ENCODE assay signal across 8 mouse cellular contexts in the genomic region with DNA sequence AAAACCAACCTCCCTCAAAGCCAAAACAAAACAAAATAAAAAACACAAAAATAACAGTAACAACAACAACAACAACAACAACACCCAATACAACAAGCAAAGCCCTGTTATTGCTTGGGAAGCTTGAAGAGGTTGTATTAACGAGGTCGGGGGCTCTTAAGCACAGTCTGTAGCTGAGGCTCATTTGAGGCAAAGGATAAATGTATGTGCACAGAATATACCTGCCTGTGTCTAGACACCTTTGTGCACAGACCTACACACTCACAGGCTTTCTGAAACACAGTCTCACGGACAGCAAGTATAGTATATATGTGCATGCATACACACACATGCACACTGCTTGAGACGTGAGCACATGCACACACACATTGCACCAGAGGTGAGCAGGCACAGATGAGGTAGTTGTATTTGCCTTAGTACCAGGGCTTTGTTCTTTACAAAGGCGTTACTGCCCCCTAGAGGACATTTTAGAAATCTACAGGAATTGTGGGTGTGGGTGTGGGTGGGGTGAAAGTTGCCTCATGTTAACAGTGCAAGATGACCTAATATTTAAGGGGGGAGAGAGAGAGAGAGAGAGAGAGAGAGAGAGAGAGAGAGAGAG. TPM values are rescaled to one million over a fixed set of nuclear protein-coding genes. Genes with fewer than 3 reads are reported as not detected.
DNase-seq lines count a peak whose midpoint lies in the region; ATAC-seq and TF ChIP-seq lines count a peak whose summit lies in the region.

No protein-coding gene starts in this region.

- no peaks in the 10 kb centered on the region for H3K9me3 ChIP-seq in forebrain, embryonic 13.5 days (replicated peaks)
- no peaks in the 10 kb centered on the region for H3K9me3 ChIP-seq in intestine, embryonic 16.5 days (ENCODE audit: control insufficient read depth, low read length)
- H3K9me3 ChIP-seq in lung, embryonic 14.5 days (ENCODE audit: low read depth, low read length), result no peaks in the 10 kb centered on the region

- TF ChIP-seq CTCF in lung, embryonic 14.5 days (IDR thresholded peaks at IDR 0.05; ENCODE audit: low read depth), result peak; percentile 63

- no peak overlapping the region for H3K9ac ChIP-seq in forebrain, embryonic 13.5 days
- no peak overlapping the region for H3K9ac ChIP-seq in intestine, embryonic 16.5 days (ENCODE audit: low read depth, low read length)
- no peak overlapping the region for H3K9ac ChIP-seq in lung, embryonic 14.5 days

- no peak overlapping the region for H3K4me3 ChIP-seq in forebrain, embryonic 13.5 days
- H3K4me3 ChIP-seq in intestine, embryonic 16.5 days (ENCODE audit: low read length), result no peak overlapping the region
- H3K4me3 ChIP-seq in lung, embryonic 14.5 days (ENCODE audit: low read depth, low read length), result no peak overlapping the region

- peak; percentile 83 for ATAC-seq in forebrain, embryonic 13.5 days
- peak; percentile 71 for ATAC-seq in intestine, embryonic 16.5 days
- peak; percentile 84; the same call in 1 of the 2 replicates for ATAC-seq in lung, embryonic 14.5 days (ENCODE audit: insufficient read depth)
- peak; percentile 82; the same call in 1 of the 2 replicates for ATAC-seq in neutrophil, adult 5-6 weeks (ENCODE audit: extremely low read depth, insufficient number of reproducible peaks, low FRiP score, poor library complexity, severe bottlenecking)

- no peak overlapping the region for H3K27ac ChIP-seq in forebrain, embryonic 13.5 days
- no peak overlapping the region for H3K27ac ChIP-seq in intestine, embryonic 16.5 days (ENCODE audit: low read length)
- no peak overlapping the region for H3K27ac ChIP-seq in lung, embryonic 14.5 days (ENCODE audit: low read depth)

- no peaks in the 10 kb centered on the region for H3K36me3 ChIP-seq in forebrain, embryonic 13.5 days (ENCODE audit: poor library complexity, severe bottlenecking)
- H3K36me3 ChIP-seq in intestine, embryonic 16.5 days (ENCODE audit: control insufficient read depth, insufficient read depth, low read length), result no peaks in the 10 kb centered on the region
- H3K36me3 ChIP-seq in lung, embryonic 14.5 days (ENCODE audit: insufficient read depth), result no peaks in the 10 kb centered on the region

- H3K4me2 ChIP-seq in forebrain, embryonic 13.5 days, result no peak overlapping the region
- no peak overlapping the region for H3K4me2 ChIP-seq in intestine, embryonic 16.5 days (ENCODE audit: low read depth, low read length)
- no peak overlapping the region for H3K4me2 ChIP-seq in lung, embryonic 14.5 days

- intact Hi-C loops in gastrocnemius, postnatal 14 days (cut with DNase I; ENCODE audit: low total_unique reads), result loop anchor here (10.0 kb wide), 1 partner anchor 108 kb away; no protein-coding TSS in a partner anchor

- peaks cover 18% of the 10 kb centered on the region; the same call in 1 of the 2 replicates for H3K27me3 ChIP-seq in forebrain, embryonic 13.5 days
- peaks cover 6% of the 10 kb centered on the region; the same call in 1 of the 2 replicates for H3K27me3 ChIP-seq in intestine, embryonic 16.5 days (replicated peaks; ENCODE audit: control insufficient read depth, insufficient read depth, low read length)
- H3K27me3 ChIP-seq in lung, embryonic 14.5 days (ENCODE audit: insufficient read depth, low read length), result 0 out of 2 replicates have a peak, but pooled peaks cover 4% of the 10 kb centered on the region

- no peaks in the 10 kb centered on the region for H3K4me1 ChIP-seq in forebrain, embryonic 13.5 days
- no peaks in the 10 kb centered on the region for H3K4me1 ChIP-seq in intestine, embryonic 16.5 days (ENCODE audit: control insufficient read depth, insufficient read depth, low read length)
- no peaks in the 10 kb centered on the region for H3K4me1 ChIP-seq in lung, embryonic 14.5 days (ENCODE audit: insufficient read depth)

- 23% methylated on average over 5 of the region's 5 CpGs for WGBS in forebrain, embryonic 13.5 days
- WGBS in intestine, embryonic 16.5 days, result 20% methylated on average over 5 of the region's 5 CpGs
- 25% methylated on average over 5 of the region's 5 CpGs for WGBS in lung, embryonic 14.5 days

- DNase-seq in gastrocnemius, adult 18-20 months (ENCODE audit: low spot score), result peak; percentile 36
- DNase-seq in gastrocnemius, postnatal 14 days, result no peak
- DNase-seq in ZHBTc4 (ENCODE audit: low read depth, low spot score), result peak; percentile 72
- peak; percentile 75 for DNase-seq in lung, embryonic 14.5 days
- DNase-seq in layer of hippocampus, adult 9-10 months (ENCODE audit: low spot score), result no peak

RNA-seq across cellular contexts. Expression of gene Tspyl2, which starts 10.4 kb away (rescaled TPM):
- total RNA-seq in gastrocnemius, adult 18-20 months (2021), result 10 to 100 TPM; 11.2 to 13.7 TPM
- total RNA-seq in gastrocnemius, postnatal 14 days (2021), result 10 to 100 TPM in 1 of 2 experiments, 1 to 10 TPM in 1; 7.5 to 10.3 TPM
- 44.2 and 46.1 TPM in 2 replicates for polyA plus RNA-seq in forebrain, embryonic 13.5 days (2015; fragmentation: Nextera tagmentation; extraction: Ambion mirVana)
- 19.7 and 21.5 TPM in 2 replicates for polyA plus RNA-seq in intestine, embryonic 16.5 days (2015; fragmentation: Nextera tagmentation; extraction: Ambion mirVana)
- polyA plus RNA-seq in lung, embryonic 14.5 days (2014; fragmentation: Nextera tagmentation; extraction: Ambion mirVana), result 23.1 and 26.0 TPM in 2 replicates
- total RNA-seq in neutrophil, adult 5-6 weeks (2017), result 39.7 and 45.9 TPM in 2 replicates

RNA-seq across cellular contexts. Expression of gene Gpr173, which starts 15.9 kb away (rescaled TPM):
- under 1 TPM; 0.16 to 0.31 TPM for total RNA-seq in gastrocnemius, adult 18-20 months (2021)
- 1 to 10 TPM in 1 of 2 experiments, under 1 TPM in 1; 0.97 to 1.6 TPM for total RNA-seq in gastrocnemius, postnatal 14 days (2021)
- polyA plus RNA-seq in forebrain, embryonic 13.5 days (2015; fragmentation: Nextera tagmentation; extraction: Ambion mirVana), result 8.4 and 8.7 TPM in 2 replicates
- polyA plus RNA-seq in intestine, embryonic 16.5 days (2015; fragmentation: Nextera tagmentation; extraction: Ambion mirVana), result 1.8 and 2.1 TPM in 2 replicates
- polyA plus RNA-seq in lung, embryonic 14.5 days (2014; fragmentation: Nextera tagmentation; extraction: Ambion mirVana), result 4.5 and 5.4 TPM in 2 replicates
- not detected in 2 replicates for total RNA-seq in neutrophil, adult 5-6 weeks (2017)

RNA-seq across cellular contexts. Expression of gene Kantr, which starts 25.4 kb away (rescaled TPM):
- 1 to 10 TPM; 1.1 to 1.3 TPM for total RNA-seq in gastrocnemius, adult 18-20 months (2021)
- 1 to 10 TPM; 2.0 to 3.3 TPM for total RNA-seq in gastrocnemius, postnatal 14 days (2021)
- polyA plus RNA-seq in forebrain, embryonic 13.5 days (2015; fragmentation: Nextera tagmentation; extraction: Ambion mirVana), result 21.1 and 21.5 TPM in 2 replicates
- 10.6 and 12.9 TPM in 2 replicates for polyA plus RNA-seq in intestine, embryonic 16.5 days (2015; fragmentation: Nextera tagmentation; extraction: Ambion mirVana)
- polyA plus RNA-seq in lung, embryonic 14.5 days (2014; fragmentation: Nextera tagmentation; extraction: Ambion mirVana), result 13.8 and 14.8 TPM in 2 replicates
- total RNA-seq in neutrophil, adult 5-6 weeks (2017), result 2.1 and 4.8 TPM in 2 replicates

Comparison
In these comparisons a context has a peak if more than half of its experiments do, and no peak if none do; other contexts are left out.
1. DNase-seq: peak in gastrocnemius, adult 18-20 months (single experiment), ZHBTc4 (single experiment) and lung, embryonic 14.5 days (single experiment); none in gastrocnemius, postnatal 14 days (single experiment) and layer of hippocampus, adult 9-10 months (single experiment).
2. Peak in every context shown above with its lines, with median percentiles within 50 percentile points of each other: ATAC-seq.